Mouse (Mus musculus): ENCODE measurements around the gene Sytl2. TPM values are rescaled to one million over a fixed set of nuclear protein-coding genes. Genes with fewer than 3 reads are reported as not detected.

The Sytl2 gene
- polyA plus RNA-seq (2012; rRNA removed; ENCODE audit: low replicate concordance) = 1.0 and 2.8 TPM in 2 replicates

DNA sequence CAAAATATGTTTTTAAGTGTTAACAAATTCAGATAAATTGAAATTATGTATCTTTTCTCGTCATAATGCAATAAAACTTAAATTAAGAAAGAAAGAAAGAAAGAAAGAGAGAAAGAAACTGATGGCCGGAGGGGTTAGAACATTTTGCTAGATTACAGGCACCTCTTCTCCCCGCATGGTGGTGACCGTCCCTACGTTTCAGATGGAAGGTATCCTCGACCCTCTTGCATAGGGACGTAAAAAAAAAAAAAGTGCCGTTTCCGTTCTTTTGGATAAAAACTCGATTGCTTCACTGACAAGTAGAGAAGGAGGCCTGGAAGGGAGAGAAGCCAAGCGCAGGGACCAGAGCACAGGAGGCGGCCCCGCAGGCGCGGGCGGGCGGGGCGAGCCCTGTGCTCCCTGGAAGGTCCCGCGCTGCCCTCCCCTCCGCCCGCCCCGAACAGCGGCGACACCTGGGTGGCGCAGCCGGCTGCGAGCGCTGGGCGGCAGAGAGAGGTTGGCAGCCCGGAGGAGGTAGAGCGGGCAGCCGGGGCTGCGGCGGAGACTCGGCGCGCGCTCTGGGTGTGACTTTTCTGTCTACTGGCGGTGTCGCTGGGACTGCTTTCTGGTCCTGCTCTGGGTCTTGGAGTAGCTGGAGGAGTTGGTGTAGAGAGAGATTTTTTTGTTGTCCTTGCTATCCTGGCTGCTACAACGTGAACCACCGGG, at the start of gene Sytl2:
Sytl2 (plus strand) TSS at position 311 of the 705 bp plus-strand sequence.

DNA sequence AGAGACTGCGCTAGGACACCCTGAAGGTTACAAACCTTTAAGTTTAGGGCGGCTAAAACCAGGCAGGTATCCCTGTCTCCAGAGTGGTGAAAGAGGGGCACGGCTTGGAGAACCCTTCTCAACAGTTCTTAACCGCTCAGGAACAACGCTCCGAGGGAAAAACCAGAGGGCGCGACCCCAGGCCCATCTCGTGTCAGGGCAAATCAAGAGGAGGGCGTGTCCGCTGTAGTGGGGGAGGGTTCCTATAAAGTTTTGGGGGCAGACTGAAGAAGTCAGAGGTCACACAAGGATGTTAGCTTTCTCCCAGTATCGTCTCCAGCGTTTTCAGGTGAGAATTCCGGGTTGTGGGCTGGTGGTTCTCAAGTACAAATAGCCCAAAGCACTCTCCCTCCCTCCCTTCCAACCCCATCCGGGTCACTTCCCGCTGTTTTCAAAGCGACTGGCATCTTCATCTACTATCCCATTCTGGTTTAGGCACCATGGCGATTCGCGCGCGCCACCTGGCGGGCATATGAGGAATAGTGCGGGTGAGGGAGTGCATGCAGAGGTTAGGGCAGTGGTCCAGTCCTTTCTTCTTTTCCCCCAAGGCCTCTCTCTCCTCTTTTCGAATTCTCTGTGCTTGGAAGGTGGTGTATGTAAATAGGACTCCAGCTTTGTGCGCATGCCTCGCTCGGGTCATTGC, 36.6 kb upstream of the Sytl2 start, which contains the start of gene Ccdc83:
Ccdc83 (minus strand) TSS at position 489 of the 682 bp plus-strand sequence.

DNA sequence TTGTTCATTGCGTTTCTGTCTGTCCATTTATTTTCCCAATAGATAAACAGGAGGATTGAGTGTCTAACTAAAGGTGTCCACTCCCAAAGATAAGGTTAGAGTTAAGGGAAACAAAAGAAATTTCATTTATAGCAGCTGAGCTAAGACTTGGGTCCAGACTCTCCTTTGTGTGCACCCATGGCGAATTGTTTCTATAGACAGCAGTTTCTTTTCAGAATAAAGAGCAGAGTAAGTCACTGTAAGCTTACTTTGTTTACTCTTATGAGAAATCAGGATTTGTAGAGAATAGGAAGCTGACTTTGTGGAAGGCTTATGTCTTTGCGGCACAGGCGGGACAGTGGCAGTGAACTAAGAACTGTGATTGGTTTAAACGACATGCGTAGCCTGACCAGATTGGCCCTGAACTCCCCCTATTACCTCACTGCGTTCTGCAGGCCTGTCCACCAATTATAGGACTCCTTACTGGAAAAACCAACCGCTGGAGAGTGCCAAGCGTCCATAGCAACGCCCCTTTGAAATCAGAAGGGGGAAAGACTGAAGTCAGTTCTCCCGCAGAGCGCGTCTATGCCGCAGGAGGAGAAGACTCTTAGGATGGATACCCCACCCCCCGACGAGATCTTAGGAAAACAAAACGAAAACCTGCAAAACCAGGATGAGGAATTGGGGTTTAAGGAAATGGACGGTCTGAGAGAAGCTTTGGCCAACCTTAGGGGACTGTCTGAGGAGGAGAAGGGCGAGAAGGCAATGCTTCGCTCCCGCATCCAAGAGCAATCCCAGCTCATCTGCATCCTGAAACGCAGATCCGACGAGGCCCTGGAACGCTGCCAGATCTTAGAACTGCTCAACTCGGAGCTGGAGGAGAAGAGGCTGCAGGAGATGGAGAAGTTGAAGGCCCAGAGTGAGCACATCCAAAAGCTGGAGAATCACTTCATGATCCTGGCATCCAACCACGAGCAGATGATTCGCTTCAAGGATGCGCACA, 124.3 kb downstream of the Sytl2 start, which contains the start of gene Ccdc89:
Ccdc89 (plus strand) TSS at position 558 of the 982 bp plus-strand sequence.

DNA sequence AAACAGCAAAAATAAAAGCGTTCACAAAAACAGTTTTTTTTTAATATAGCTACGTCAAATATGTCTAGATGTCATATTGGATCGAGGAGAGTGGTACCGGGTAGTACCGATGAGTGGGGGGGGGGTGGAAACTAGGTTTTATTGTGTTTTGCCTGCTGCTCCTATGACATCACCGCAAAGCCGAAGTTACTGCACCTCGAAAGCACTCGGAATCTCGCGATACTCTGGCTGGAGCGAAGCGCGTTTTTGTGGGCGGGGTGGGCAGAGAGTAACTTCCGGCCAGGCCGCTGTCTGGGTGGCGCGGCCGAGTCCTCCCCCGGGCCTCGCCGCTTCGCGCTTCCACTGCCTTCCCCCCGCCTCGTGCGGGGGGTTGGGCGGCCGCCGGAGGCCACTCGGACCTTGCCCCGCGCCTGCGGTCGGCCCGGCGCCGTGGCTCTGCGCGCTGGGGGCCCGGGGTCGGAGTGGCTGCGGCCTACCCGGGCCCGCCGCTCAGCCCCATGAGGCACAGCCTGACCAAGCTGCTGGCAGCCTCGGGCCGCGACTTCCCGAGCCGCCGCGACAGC, 140.5 kb downstream of the Sytl2 start, which contains the start of gene Crebzf:
Crebzf (plus strand) TSS at position 212 of the 563 bp plus-strand sequence.

DNA sequence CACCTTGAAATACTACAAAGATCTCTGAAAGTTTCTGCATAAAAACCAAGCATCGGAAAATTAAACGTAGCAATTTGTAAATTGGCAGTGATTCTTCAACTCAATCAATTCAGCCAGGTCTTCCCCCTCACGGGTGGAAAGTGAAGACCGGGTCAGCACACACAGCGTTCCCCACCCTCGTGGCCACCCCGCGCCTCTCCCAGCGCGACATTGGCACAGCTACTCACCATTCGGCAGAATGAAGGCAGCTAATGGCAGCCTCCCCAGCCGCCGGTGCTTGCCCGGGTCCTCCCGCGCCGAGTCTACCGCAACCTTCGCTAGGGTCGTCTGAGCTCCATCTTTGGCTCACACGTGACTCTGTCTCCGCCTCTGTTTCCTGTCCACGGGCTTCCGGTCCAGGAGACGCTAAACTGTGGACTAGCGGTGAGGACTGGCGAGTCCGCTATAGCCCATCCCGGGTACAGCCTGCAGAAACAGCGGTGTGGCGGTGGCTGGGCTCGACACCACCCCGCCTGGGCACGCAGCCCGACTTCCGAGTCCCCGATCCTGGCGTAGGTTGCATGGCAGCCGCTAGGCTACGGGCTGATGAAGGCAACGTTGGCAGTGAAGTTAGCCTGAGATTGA, 154.9 kb downstream of the Sytl2 start, which contains the start of gene Tmem126a:
Tmem126a (minus strand) TSS at position 385 of the 624 bp plus-strand sequence.

Other genes starting within 250 kb of the Sytl2 start
- 24.3 and 42.5 TPM in 2 replicates for gene Picalm, start 172.0 kb upstream of the Sytl2 start, polyA plus RNA-seq (2012; rRNA removed; ENCODE audit: low replicate concordance)
- not detected in 2 replicates for gene Ccdc83, start 36.5 kb upstream of the Sytl2 start, polyA plus RNA-seq (2012; rRNA removed; ENCODE audit: low replicate concordance)
- not detected in 2 replicates for gene Ccdc89, start 124.3 kb downstream of the Sytl2 start, polyA plus RNA-seq (2012; rRNA removed; ENCODE audit: low replicate concordance)
- 34.2 and 48.7 TPM in 2 replicates for gene Crebzf, start 140.5 kb downstream of the Sytl2 start, polyA plus RNA-seq (2012; rRNA removed; ENCODE audit: low replicate concordance)
- 4.6 and 6.0 TPM in 2 replicates for gene Tmem126a, start 155.0 kb downstream of the Sytl2 start, polyA plus RNA-seq (2012; rRNA removed; ENCODE audit: low replicate concordance)
- gene Tmem126b, start 173.7 kb downstream of the Sytl2 start, polyA plus RNA-seq (2012; rRNA removed; ENCODE audit: low replicate concordance) = 2.3 and 3.5 TPM in 2 replicates
- gene Dlg2, start 174.4 kb downstream of the Sytl2 start, polyA plus RNA-seq (2012; rRNA removed; ENCODE audit: low replicate concordance) = 0.21 and 0.97 TPM in 2 replicates

Data from duodenum, adult 2 months (tissue).